Mouse (Mus musculus) thymus, postnatal 0 days (tissue): Measurements from ENCODE around the gene Bax. TPM values are rescaled to one million over a fixed set of nuclear protein-coding genes. Genes with fewer than 3 reads are reported as not detected.
A peak's percentile ranks its signal among the peaks of the same experiment; 100 is the strongest.

ENCODE experiments used
- DNase-seq: peaks from one replicate; pipeline ENCODE4 v3.0.0-alpha.2; 2015; ENCODE audit warnings: low spot score
- polyA plus RNA-seq: library from polyadenylated mRNA; unstranded; fragments of >200 nt; fragmentation: Nextera tagmentation; extraction: Ambion mirVana; gene quantifications from 2 replicates; pipeline ENCODE4 v1.2.1, GENCODE M21; 2015

Gene Bax
- polyA plus RNA-seq, 1 experiment from 2014 or later: 178 TPM

DNA sequence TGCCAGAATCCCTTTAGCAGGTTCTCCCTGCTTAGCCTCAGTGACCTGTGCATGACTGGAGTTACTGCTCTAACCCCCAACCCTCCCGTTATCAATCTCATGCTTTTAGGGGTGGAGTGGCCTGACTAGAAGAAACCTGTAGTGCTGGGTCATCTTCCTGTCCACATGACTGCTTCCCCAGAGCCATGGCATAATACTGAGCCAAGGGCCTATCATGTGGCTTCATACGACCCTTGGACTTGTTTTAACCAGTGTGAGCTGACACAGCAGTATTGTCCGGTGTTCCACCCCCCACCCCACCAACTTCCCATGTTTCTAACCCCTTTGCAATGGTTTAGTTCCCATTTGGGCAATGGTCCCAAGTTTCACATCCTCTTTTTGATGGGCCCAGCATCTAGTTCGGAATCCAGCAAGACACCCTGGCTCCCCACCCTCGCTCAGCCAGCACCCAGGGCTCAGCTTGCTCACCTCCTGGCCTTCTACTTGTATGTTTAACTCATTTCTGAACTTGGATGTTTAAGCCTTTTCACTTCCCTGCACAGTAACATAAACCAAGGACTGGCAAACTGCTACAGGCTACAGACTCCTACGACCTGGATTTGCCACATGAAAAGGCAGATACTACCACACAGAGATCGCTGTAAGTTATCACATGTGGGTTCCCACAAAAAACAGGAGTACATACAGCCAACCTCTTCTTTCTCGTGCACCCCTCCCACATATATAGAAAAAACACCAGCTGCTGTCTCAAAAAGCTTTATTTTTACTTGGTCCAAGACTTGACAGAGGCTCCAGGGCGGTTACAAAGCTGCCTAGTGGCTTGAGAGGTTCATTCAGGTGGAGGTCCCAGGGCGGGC lies 9.3 kb downstream of the Bax start:
- DNase-seq: no peak

DNA sequence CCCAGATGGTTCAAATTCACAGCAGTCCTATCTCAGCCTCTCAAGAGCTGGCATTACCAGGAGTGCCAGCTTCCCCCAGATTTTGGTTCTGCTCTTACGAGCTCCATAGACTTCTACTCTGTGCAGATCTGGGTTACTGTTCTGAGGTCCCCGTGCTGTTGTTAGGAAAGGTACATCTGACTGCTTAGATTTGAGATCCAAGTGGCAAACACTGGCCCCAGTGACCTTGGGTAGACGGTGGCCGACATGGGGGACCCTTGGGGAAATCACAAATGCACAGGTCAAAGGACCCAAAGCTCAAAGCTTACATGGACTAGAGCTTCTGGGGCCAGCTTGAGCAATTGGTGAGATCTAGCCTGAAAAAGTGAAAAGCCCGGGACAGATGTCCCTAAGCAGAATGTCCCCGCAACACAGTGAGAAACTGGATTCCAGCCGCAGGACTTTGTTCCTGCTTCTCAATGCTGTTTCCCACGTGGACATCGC lies 9.9 kb downstream of the Bax start:
- no peak for DNase-seq

DNA sequence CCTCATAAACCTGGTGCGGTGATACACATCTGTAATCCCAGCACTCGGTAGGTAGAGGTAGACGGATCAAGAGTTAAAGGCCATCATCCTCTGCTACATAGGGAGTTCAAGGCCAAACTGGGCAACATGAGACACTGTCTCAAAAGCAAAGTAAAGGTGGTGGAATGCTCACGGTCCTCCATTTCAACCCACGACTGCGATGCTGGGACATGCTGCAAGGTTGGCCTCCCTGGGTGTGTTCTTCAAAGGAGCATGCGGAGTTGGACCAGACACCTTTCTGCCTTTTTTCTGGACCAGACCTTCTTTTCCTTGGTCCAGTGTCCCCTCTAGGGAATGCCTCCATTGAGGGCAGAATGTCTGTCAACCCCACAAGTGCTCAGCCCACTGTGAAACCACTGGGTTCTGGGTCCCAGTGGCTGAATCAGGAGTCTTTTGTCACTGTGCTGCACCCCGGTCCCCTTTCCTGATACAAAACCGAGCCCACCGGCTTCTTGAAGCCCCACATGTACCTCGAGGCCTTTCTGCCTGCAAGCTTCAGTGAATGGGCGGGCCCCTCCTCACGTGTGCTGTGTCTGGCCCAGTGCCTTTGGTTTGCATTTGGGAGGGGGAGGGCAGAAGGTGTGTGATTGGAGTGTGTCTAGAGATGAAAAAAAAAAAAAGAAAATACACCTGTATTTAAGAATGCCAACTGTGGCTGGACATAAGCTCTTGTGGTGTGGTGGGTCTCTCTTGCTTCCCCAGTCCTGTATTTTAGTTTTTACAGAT lies 10.6 kb downstream of the Bax start:
- DNase-seq: no peak

DNA sequence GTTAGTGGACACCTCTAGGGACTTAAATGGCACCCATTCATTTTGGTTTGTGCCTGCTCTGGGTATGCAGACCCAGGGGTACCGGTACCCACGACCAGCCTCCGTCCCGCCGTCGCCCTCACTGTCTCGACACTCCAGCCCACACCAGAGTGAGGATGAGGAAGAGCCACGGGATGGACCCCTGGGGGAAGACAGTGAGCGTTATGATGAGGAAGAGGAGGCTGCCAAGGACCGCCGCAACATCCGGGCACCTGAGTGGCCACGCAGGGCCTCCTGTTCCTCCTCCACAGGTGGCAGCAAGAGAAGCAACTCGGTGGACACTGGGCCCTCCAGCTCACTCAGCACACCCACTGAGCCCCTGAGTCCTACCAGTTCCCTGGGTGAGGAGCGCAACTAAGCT lies 11.7 kb downstream of the Bax start:
- DNase-seq: no peak

DNA sequence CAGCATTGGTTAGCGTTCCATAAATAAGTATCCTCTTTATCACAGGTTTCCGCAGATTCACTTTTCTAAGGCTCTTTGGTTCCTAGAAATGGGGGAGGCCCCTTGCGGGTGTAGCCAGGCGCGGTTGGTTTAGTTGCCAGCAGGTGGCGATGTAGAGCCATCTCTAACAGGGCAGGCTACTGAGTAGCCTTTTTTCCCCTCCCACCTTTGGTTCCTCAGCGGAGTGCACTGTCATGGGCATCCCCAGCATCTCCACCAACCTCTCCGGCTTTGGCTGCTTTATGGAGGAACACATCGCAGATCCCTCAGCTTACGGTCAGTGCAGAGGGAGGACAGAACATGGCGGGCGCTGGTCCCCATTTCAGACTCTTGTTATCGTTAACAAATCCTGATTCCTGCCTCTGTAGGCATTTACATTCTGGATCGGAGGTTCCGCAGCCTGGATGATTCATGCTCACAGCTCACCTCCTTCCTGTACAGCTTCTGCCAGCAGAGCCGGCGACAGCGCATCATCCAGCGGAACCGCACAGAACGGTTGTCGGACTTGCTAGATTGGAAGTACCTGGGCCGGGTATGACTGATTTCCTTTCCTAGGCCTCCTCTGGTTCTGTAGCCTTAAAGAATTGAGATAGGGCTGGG lies 15.2 kb downstream of the Bax start:
- DNase-seq: peak; percentile 83

DNA sequence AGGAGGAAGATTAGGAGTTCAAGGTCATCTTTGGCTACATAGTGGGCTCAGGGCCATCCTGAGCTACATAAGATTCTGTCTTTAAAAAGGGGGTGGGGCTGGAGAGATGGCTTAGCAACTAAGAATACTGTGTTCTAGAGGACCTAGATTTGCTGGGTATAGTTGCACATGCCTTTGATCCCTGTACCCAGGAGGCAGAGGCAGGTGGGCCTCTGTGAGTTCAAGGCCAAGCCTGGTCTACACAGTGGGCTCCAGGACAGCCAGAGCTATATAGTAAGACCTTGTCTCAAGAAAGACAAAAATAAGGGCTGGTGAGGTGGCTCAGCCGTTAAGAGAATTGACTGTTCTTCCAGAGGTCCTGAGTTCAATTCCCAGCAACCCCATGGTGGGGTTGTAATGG lies 16.7 kb downstream of the Bax start:
- DNase-seq: no peak

DNA sequence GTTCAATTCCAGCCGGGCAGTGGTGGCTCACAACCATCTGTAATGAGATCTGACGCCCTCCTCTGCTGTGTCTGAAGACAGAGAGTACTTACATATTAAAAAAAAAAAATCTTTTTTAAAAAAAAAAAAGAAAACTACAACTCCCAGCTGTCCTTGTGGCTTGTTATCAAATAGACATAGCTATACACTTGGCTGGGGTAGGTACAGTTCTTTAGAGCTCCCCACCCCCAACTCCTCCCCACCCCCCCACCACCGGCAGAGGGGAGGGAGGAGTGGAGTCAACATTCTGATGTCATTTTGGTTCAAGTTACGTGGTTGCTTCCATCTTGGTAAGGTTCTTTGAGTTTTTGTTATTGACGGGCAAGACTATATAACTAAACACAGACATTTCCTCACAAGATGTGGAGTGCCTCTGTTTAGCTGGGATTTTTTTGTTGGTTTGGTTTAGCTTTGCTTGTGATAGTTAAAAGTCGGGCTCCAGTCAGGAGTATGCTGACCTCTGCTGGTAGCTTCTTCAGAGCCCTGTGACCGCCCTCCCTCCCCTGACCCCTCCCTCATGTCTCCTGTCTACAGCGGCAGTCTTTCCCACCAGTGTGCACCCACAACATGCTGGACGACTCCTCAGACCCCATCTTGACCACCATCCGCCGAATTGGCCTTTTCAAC lies 19.2 kb downstream of the Bax start:
- peak; percentile 33 for DNase-seq

DNA sequence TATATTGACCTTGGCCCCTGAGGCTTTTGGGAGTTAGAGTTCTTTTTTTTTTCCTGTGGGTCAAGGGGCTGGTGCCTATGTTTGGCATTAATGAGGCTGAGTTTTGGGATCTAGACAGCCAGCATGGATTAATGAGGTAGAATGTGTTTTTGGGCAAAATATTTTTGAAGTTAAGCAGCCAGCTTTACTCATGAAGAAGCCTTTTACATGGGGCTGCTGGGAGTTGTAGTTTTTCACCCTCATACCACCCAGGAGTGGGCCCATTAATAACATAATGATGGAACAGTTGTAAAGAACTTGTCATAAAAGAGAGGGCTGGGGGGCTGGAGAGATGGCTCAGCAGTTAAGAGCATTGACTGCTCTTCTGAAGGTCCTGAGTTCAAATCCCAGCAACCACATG lies 20.1 kb downstream of the Bax start:
- no peak for DNase-seq

DNA sequence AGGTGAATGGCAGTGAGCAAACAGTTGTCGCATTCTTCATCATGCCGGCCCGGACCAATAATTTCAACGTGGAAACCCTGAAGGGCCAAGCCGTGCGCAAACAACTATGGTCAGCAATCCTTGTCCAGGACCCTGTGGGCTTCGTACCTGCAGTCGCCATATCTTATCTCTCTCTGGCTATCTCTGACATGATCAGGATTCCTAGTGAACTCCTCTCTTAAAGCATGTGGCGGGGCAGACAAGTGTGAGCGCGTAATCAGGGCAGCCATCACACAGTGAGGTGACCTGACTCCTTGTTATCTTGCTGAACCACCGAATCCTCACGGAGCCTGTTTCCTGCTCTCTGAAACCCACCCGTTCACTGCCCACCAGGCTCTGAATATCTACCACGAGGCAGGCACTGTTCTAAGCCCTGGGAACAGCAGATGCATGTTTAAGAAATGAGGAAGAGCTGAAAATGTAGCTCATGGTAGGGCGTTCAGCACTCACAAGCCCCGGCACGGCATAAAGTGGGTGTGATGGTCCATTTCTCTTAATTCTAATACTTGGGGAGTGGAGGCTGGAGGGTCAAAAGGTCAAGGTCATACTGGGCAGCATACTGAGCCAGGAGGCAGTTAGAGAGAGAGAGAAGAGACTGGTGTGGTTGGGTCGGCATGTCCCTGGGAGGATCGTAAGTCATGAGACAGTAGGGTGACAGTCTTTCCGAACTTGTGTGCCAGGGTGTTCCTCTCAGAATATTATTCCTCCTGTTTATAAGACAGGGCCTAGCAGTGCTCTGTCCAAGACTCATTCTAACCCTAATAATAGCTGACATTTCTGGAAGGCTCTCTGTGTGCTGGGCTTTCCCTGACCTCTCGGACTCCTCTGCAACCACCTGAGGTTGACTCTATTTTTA lies 22.9 kb downstream of the Bax start:
- no peak for DNase-seq

DNA sequence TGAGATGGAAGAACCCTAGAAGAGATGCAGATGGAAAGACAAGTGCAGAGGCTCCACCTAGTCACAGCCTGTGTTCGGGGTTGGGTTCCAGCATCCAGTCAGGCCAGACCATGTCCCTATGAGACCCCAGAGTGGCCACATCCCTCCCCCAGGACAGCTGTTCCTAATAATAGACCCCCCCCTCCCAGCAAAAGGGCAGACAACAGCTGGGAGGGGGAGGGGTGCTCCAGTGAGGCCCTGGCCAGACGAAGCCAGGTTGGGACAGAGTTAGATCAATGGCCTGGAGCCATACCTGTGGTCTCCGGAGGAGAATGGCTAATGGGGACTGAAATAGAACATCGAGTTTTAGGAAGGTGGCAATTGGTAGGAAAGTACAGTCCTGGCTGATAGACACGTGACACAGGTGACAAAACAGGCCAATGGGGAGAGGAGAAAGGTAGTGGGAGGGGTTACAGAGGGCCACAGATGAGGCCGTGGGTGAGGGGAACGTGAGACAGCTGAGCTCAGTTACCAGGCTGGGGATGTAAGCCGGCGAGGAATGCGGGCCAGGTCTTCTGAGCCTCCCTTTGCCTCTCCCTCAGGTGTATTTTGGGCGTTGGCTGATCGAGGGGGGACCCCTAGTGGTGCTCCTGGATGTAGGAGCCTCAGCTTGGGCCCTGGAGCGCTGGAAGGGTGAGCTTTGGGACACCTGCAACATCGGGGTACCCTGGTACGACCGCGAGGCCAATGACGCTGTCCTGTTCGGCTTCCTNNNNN lies 29.0 kb downstream of the Bax start, which contains the start of gene Ruvbl2:
TSS of gene Ruvbl2 (minus strand) at position 576 of the 756 bp plus-strand sequence.
- peak; percentile 13 for DNase-seq

DNA sequence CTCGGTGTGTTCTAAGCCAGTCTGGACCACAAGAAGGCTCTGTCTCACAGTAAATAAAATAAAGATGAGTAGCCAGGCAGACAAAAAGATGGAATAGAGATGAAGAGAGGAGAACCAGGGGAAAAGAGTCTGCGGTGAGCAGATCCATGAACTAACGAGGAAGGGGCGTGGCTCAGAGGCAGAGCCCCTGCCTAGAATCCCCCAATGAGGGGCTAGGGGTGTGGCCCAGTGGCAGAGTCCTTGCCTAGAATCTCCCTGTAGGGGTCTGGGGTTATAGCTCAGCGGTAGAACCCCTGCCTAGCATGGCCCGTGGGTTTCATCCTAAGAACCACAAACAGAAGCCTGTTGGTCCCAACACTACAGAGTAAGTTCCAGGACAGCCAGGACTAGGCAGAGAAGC lies 29.7 kb downstream of the Bax start:
- no peak for DNase-seq

DNA sequence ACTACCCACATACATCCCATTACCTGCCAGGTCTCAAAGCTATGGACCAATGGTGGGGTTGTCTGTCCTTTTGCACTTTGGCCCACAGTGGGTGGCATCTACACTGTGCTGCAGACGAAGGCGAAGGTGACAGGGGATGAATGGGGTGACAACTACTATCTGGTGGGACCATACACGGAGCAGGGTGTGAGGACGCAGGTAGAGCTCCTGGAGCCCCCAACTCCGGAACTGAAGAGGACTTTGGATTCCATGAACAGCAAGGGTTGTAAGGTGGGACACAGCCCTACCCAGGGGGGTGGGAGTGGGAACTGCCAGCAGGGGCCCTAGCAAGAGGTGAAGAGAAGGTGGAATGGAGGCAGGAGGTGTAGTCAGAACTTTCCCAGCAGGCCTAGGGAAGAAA lies 30.3 kb downstream of the Bax start:
- DNase-seq: no peak

DNA sequence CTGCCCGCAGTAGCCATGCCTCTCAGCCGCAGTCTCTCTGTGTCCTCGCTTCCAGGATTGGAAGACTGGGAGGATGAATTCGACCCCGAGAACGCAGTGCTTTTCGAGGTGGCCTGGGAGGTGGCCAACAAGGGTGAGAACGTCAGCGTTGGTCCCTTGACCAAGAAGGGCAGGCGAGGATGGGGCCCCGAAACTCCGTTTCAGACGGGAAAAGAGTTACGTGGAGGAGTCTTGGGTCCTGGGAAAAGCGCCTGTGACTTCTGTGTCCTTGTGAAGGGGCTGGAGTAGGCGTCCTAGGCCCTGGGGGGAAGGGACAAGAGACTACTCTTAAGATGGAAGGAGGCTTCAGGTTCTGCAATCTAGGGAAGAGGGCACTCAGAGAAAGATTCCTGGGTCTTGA lies 31.7 kb downstream of the Bax start:
- no peak for DNase-seq

DNA sequence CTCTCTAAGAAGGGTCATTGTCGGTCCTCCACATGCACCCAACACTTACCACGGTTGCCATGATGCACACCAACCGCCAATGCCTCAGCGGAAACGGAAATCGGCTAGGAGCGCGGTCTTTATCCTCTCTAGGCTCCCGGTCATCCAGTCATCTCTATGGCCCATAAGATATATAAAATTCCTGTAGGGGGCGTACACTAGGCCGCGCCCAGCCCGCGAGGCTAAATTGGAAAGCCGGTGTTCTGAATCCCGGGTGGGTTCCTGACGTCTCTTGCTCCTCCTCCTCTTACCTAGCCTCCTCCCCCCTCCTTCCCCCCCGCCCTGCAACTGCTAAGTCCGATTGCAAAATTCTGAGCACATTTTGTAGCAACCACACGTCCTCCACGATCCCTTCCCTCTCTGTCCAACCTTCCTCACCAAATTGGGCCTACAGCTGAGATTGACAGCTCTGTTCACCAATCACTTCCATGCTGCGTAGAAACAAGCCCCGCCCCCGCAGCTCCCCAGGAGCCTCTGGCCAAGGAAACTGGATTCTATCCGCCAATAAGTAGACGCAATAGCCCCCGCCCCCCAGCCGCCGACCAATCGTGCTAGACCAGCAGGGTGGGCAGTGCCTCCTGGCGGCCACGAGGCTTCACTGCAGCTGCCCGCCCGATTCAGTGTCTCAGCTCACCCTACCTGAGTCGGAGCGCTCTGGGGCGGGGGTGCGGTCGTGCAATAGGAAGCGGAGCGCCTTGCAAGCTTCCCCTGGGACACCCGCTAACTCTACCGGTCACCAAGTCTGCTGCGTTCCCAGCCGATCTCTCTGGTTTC lies 32.3 kb downstream of the Bax start, which contains the start of gene Gys1:
TSS of gene Gys1 (plus strand) at position 642 of the 813 bp plus-strand sequence.
- peak; percentile 100 for DNase-seq

DNA sequence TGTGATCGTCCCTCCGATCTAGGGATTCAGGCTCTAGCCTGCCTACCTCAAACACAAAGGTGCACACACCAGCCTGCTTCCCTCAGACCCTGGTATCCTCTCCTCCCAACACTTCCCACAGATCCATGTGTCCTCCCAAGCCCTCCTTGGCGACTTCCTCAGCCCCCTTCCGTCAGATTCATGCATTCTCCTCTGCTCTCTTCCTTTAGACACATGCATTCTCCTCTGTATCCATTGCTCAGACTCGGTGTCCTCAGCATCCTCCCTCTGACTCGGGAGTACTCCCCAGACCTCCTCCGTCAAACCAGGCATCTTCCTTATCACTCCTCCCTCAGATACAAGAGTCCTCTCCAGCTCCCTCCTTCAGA lies 32.9 kb downstream of the Bax start:
- no peak for DNase-seq

DNA sequence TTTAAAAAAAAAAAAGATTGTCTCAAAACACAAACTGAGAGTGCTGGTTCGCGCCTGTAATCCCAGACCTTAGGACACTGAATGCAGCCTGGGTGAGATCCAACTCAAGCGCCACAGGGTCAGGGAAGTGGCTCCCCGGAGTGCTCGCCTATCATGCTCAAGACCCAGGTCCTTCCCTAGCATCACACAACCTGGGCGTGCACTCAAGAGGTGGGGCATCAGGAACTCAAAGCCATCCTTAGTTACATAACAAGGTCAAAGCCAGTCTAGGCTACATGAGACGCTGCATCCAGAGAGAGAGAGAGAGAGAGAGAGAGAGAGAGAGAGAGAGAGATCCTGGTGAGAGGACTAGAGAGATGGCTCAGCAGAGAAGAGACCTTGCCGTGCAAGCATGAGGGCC lies 40.1 kb downstream of the Bax start:
- DNase-seq: no peak

DNA sequence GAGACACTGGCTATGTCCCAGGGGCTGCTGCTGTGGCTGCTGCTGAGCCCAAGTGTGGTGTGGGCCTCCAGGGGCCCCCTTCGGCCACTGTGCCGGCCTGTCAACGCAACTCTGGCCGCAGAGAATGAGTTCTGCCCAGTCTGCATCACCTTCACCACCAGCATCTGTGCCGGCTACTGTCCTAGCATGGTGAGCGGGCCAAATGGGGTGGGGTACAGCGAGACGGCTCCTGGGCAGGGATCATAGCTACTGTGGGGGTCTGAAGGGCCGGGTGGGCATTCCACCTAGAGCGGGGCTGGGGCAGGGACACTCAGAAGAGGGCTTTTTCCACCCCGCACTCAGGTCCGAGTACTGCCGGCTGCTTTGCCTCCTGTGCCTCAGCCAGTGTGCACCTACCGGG lies 45.5 kb downstream of the Bax start:
- DNase-seq: no peak

DNA sequence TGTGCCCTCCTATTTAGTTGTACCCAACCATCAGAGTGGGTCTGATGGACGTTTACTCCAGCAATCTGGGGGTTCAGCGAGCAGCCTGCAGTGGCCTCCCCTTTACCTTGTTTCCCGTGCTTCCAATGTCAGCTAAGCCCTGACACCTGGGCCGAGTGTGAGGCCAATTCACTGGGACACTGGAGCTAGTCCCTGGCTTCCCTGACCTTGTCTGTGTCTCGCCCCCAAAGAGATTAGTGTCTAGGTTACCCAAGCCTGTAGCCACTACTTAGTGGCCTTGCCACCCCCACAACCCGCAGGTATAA lies 46.1 kb downstream of the Bax start, which contains the start of gene Lhb:
TSS of gene Lhb (plus strand) at position 206 of the 305 bp plus-strand sequence.
- DNase-seq: no peak
